Comparison of ENCODE assay signal across 8 mouse cellular contexts in genomic region chr3:37312370-37312941, GRCm38 (mm10). TPM values are rescaled to one million over a fixed set of nuclear protein-coding genes. Genes with fewer than 3 reads are reported as not detected.
DNase-seq lines count a peak whose midpoint lies in the region; ATAC-seq and TF ChIP-seq lines count a peak whose summit lies in the region.

Gene Bbs12, plus strand, starts transcription at chr3:37312554.
Gene Cetn4, minus strand, starts transcription at chr3:37312708.

- H3K9me3 ChIP-seq in ES-Bruce4 (replicated peaks; ENCODE audit: control insufficient read depth, insufficient read depth, low read length, poor library complexity, severe bottlenecking): no peaks in the 10 kb centered on the region
- H3K9me3 ChIP-seq in forebrain, embryonic 14.5 days (replicated peaks; ENCODE audit: control insufficient read depth, low read length): no peaks in the 10 kb centered on the region

- ATAC-seq in cerebellum, adult (ENCODE audit: insufficient number of reproducible peaks, low FRiP score, low TSS enrichment): peak; percentile 99
- ATAC-seq in forebrain, embryonic 14.5 days: peak; percentile 100
- ATAC-seq in neutrophil, adult 5-6 weeks (ENCODE audit: extremely low read depth, insufficient number of reproducible peaks, low FRiP score, poor library complexity, severe bottlenecking): peak; percentile 98

- no peaks in the 10 kb centered on the region for H3K36me3 ChIP-seq in ES-Bruce4 (ENCODE audit: control insufficient read depth, insufficient read depth, low read length, poor library complexity, severe bottlenecking)
- H3K36me3 ChIP-seq in forebrain, embryonic 14.5 days (ENCODE audit: control insufficient read depth, insufficient read depth, low read length): no peaks in the 10 kb centered on the region

- H3K4me1 ChIP-seq in ES-Bruce4 (ENCODE audit: control insufficient read depth, insufficient read depth, low read length): peaks cover 5% of the 10 kb centered on the region
- no peaks in the 10 kb centered on the region for H3K4me1 ChIP-seq in forebrain, embryonic 14.5 days (ENCODE audit: control insufficient read depth, insufficient read depth, low read length)
- H3K4me1 ChIP-seq in lung, adult 2 months (ENCODE audit: control insufficient read depth, insufficient read depth, low read length): peaks cover 6% of the 10 kb centered on the region; the same call in 1 of the 2 replicates

- TF ChIP-seq POLR2A in ES-Bruce4 (IDR thresholded peaks at IDR 0.05; ENCODE audit: insufficient read depth, low read length): no peak
- TF ChIP-seq POLR2A in lung, adult 2 months (IDR thresholded peaks at IDR 0.05; ENCODE audit: borderline replicate concordance, extremely low read depth, low read depth, low read length): peak; percentile 26; the same call in 1 of the 2 replicates

- TF ChIP-seq CTCF in ES-Bruce4 (IDR thresholded peaks at IDR 0.05; ENCODE audit: low read depth, low read length): no peak
- TF ChIP-seq CTCF in lung, adult 2 months (IDR thresholded peaks at IDR 0.05; ENCODE audit: insufficient read depth, low read length): no peak

- TF ChIP-seq EP300 in ES-Bruce4 (IDR thresholded peaks at IDR 0.05; ENCODE audit: insufficient read depth, low read depth, low read length): no peak

- H3K9ac ChIP-seq in ES-Bruce4 (ENCODE audit: low read depth, poor library complexity, severe bottlenecking): peak within 1 kb of the TSS; percentile 73
- H3K9ac ChIP-seq in forebrain, embryonic 14.5 days (ENCODE audit: low read length): peak within 1 kb of the TSS; percentile 82

- under 1% methylated on average over 54 of the region's 54 CpGs for WGBS in forebrain, embryonic 14.5 days
- under 1% methylated on average over 54 of the region's 54 CpGs for WGBS in lung, adult 2 months

- no peaks in the 10 kb centered on the region for H3K27me3 ChIP-seq in ES-Bruce4 (ENCODE audit: control insufficient read depth, insufficient read depth, low read length, poor library complexity, severe bottlenecking)
- no peaks in the 10 kb centered on the region for H3K27me3 ChIP-seq in forebrain, embryonic 14.5 days (replicated peaks; ENCODE audit: control insufficient read depth, insufficient read depth, low read length)

- peak; percentile 97 for DNase-seq in forebrain, embryonic 14.5 days (ENCODE audit: low spot score)
- peak; percentile 90 for DNase-seq in heart, postnatal 25 days (ENCODE audit: low spot score)
- peak; percentile 95 to 99 for DNase-seq in layer of hippocampus, adult 18-20 months (ENCODE audit: low spot score in 2 of 2)
- peak; percentile 98 for DNase-seq in lung, adult 2 months
- peak; percentile 89 to 92 for DNase-seq in thymus, adult 18-20 months

- H3K27ac ChIP-seq in ES-Bruce4 (ENCODE audit: insufficient read depth, low read length): no peak within 1 kb of the TSS
- peak within 1 kb of the TSS; percentile 52; the same call in 1 of the 2 replicates for H3K27ac ChIP-seq in forebrain, embryonic 14.5 days (ENCODE audit: low read depth, low read length)

- intact Hi-C loops in heart, postnatal 25 days (cut with DNase I): no loop called here

- H3K4me2 ChIP-seq in forebrain, embryonic 14.5 days (ENCODE audit: low read length): peak within 1 kb of the TSS; percentile 73

- H3K4me3 ChIP-seq in ES-Bruce4 (ENCODE audit: low read depth, low read length): peak within 1 kb of the TSS; percentile 95
- peak within 1 kb of the TSS; percentile 73 for H3K4me3 ChIP-seq in forebrain, embryonic 14.5 days (ENCODE audit: low read depth, low read length)
- peak within 1 kb of the TSS; percentile 96 for H3K4me3 ChIP-seq in lung, adult 2 months (replicated peaks; ENCODE audit: extremely low read depth, low read depth, low read length)

RNA-seq across cellular contexts. Expression of gene Bbs12, which starts in this region (rescaled TPM):
- 4.4 and 4.8 TPM in 2 replicates for polyA plus RNA-seq in ES-Bruce4 (2011; ENCODE audit: insufficient read depth, insufficient read length, low read depth, missing spikeins)
- polyA plus RNA-seq in forebrain, embryonic 14.5 days (2014; fragmentation: Nextera tagmentation; extraction: Ambion mirVana): 5.9 and 6.8 TPM in 2 replicates
- total RNA-seq in heart, postnatal 25 days (2021): 1 to 10 TPM in 1 of 2 experiments, under 1 TPM in 1; 0.95 to 1.1 TPM
- 1 to 10 TPM; 5.2 to 6.3 TPM for total RNA-seq in layer of hippocampus, adult 18-20 months (2021)
- 0.70 and 1.3 TPM in 2 replicates for polyA plus RNA-seq in lung, adult 2 months (2012; rRNA removed)
- 1.6 and 2.6 TPM in 2 replicates for total RNA-seq in neutrophil, adult 5-6 weeks (2017)

RNA-seq across cellular contexts. Expression of gene Cetn4, which starts in this region (rescaled TPM):
- 2.1 and 2.2 TPM in 2 replicates for polyA plus RNA-seq in ES-Bruce4 (2011; ENCODE audit: insufficient read depth, insufficient read length, low read depth, missing spikeins)
- polyA plus RNA-seq in forebrain, embryonic 14.5 days (2014; fragmentation: Nextera tagmentation; extraction: Ambion mirVana): 1.6 and 2.0 TPM in 2 replicates
- under 1 TPM; 0.20 to 0.49 TPM for total RNA-seq in heart, postnatal 25 days (2021)
- total RNA-seq in layer of hippocampus, adult 18-20 months (2021): 10 to 100 TPM in 1 of 2 experiments, 1 to 10 TPM in 1; 9.0 to 13.3 TPM
- polyA plus RNA-seq in lung, adult 2 months (2012; rRNA removed): 0.67 and 2.1 TPM in 2 replicates
- 2.8 TPM in 1 of 2 replicates, not detected in the other for total RNA-seq in neutrophil, adult 5-6 weeks (2017)
